Mouse (Mus musculus): ENCODE data around the gene Abo. TPM values are rescaled to one million over a fixed set of nuclear protein-coding genes. Genes with fewer than 3 reads are reported as not detected.
"Not testable (repeated sequence)": the region's sequence is repeated elsewhere in the genome, so short reads cannot be mapped to it uniquely, and the experiment has no call there.

Abo gene
- total RNA-seq, 2 experiments from 2014 or later: not detected

DNA sequence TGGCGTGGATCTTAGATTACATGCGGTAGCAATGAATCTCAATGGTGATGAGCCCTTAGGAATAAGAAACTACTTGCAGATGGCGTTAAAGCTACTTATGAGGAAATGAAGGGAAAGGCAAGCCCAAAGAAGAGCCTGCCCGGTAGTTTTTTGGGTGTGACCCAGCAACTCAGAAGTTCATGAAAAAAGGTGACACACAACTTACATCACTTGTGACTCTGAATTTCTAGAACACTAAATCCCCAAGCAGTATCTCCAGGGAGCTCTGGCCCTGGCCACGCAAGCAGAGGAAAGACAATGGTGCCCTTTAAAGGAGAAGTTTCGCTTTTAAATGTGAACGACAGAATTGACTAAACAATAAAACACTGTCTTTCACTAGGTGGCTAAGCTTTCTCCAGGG is 38.5 kb upstream of the Abo start:
- Histone ChIP-seq H3K27ac (peak overlapping the region; percentile 92), H3K4me3 (peak overlapping the region; percentile 90)
- DNase-seq (ENCODE audit: low spot score in 2 of 2): no peak
- TF ChIP-seq CTCF (conservative IDR thresholded peaks at IDR 0.05): no peak

DNA sequence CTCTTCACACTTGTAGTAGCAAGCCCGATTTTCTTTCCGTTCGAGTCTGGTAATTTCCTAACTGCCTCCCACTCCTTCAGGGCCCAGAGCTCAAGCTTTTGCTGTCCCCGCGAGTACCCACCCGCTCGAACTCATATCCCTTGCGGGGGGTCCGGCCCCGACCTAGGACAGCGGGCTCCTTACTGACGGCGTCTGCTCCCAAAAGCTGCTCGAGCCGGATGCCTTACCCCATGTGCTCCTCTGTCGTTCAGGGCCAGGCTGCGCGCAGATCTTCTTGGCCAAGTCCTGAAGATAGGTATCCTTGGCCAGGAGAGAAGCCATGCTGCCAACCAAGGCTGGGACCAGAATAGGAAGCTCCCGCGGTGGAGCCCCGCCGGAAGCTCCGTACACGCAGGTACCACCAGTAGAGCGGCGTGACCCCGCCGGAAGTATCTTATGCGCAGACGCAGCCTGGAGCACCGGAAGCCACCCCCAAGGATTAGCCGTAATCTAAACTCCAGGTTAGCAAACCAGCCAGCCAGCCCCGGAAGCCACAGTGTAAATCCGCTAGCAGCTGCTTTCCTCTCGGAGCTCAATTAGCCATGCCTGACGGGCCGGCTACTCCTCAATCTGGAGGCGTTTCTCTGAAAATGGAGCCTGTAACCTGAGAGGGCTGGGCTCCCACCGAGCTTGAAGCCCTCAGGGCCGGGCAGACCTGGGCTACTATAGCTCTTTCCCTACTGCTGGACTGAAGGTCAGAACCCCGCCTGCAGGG is 37.9 kb upstream of the Abo start, which contains the start of gene Surf6:
Gene Surf6, minus strand, starts transcription at position 413 of the 754 bp plus-strand sequence.
- Histone ChIP-seq H3K4me3 (peak within 1 kb of the TSS; percentile 90), H3K27ac (peak within 1 kb of the TSS; percentile 92)
- TF ChIP-seq CTCF (conservative IDR thresholded peaks at IDR 0.05): no peak
- peak; percentile 95 to 97 for DNase-seq (ENCODE audit: low spot score in 2 of 2)

DNA sequence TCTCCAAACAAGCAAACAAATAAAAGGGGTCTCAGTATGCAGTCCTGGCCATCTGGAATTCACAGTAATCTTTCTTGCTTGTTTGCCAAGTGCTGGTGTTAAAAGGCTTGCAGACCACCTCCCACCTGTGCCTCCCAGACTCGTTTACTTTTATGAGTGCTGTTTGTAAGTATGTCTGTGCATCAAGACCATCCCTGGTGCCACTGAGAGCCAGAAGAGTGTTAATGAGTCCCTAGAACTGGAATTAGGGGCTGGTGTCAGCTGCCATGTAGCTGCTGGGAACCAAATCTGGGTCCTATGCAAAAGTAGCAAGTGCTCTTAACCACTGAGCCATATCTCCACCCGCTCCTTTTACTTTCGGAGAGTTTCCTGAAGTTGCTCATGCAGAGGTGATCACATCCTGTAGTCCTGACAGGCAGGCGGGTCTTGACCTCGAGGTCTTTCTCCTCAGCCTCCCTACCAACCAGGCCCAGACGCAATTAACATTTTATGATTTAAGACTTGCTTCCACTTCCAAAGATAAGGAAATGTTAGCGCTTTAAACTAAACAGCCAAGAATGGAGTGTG is 37.1 kb upstream of the Abo start:
- no peak for TF ChIP-seq CTCF (conservative IDR thresholded peaks at IDR 0.05)
- H3K27ac ChIP-seq: peak overlapping the region; percentile 92; the same call in 1 of the 2 replicates
- H3K4me3 ChIP-seq: peak overlapping the region; percentile 90
- DNase-seq (ENCODE audit: low spot score in 2 of 2): no peak

DNA sequence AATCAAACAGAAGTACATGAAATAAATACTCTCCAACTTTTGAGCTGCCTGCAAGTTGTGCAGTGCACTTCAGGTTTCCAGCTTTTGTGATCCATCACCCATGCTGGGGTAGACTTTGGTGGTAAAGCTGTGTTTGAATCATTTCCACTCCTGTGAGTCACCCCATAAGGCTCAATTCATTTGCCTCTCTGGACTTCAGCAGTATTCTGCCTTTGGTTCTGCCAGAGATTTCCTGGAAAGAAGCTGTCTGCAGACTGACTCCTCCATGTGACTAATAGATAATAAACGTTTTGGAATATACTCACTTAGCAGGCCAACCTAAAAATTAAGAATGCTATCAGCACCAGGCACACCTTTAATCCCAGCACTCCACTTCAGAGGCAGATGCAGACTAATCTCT is 36.0 kb upstream of the Abo start:
- Histone ChIP-seq H3K27ac (no peak overlapping the region), H3K4me3 (no peak overlapping the region)
- DNase-seq (ENCODE audit: low spot score in 2 of 2): no peak
- TF ChIP-seq CTCF (conservative IDR thresholded peaks at IDR 0.05): no peak

DNA sequence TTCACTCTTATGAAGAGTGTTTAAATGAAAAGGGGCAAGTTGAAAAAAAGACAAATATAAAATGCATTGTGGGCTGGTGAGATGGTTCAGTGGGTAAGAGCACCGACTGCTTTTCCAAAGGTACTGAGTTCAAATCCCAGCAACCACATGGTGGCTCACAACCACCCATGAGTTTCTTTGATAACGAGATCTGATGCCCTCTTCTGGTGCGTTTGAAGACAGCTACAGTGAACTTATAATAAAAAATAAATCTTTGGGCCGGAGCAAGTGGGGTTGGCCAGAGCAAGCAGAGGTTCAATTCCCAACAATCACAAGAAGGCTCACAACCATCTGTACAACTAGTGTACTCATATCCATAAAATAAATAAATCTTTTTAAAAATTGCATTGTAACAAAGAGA is 31.1 kb upstream of the Abo start:
- peak; percentile 56 for TF ChIP-seq CTCF (conservative IDR thresholded peaks at IDR 0.05)
- no peak overlapping the region for H3K27ac ChIP-seq
- no peak for DNase-seq (ENCODE audit: low spot score in 2 of 2)
- H3K4me3 ChIP-seq: no peak overlapping the region

DNA sequence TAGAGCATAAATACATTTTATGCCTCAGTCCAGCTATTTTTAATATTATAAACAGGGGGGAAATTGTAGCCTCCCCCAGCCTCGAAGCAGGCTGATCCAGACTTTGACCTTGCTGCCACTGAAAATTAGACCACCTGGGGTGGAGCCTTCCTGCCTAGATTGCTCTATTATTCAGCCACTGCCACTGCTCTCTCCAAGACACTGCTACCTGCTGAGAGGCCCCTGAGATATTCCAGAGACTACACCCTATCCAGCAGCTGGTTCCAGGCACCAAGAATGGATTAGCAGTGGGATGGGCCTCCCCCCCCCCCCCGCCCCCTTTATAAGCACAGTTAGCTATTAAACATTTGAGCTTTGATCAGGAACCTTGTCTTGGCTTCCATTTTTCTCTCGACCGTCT is 21.4 kb upstream of the Abo start:
- not testable (repeated sequence) for H3K4me3 ChIP-seq; DNase-seq (ENCODE audit: low spot score in 2 of 2); H3K27ac ChIP-seq

- not testable (repeated sequence) for H3K4me3 ChIP-seq; H3K27ac ChIP-seq; DNase-seq (ENCODE audit: low spot score in 2 of 2)
Observed at GRCm38 (mm10) chr2:26885541-26885940, 20.8 kb upstream of the Abo start.

DNA sequence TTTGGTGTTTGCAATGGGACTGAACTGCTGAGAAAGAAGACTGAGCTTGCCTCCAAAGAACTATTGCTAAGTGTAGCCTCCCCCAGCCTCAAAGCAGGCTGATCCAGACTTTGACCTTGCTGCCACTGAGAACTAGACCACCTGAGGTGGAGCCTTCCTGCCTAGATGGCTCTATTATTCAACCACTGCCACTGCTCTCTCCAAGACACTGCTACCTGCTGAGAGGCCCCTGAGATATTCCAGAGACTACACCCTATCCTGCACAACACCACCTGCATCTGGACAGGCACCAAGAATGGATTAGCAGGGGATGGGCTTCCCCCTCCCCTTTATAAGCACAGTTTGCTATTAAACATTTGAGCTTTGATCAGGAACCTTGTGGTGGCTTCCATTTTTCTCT is 13.8 kb upstream of the Abo start:
- no peak for DNase-seq (ENCODE audit: low spot score in 2 of 2)
- TF ChIP-seq CTCF (conservative IDR thresholded peaks at IDR 0.05): no peak
- Histone ChIP-seq H3K27ac (no peak overlapping the region), H3K4me3 (no peak overlapping the region)

GRCm38 (mm10) chr2:26870666-26871065 is 5.9 kb upstream of the Abo start:
- H3K4me3 ChIP-seq: no peak overlapping the region
- no peak for DNase-seq (ENCODE audit: low spot score in 2 of 2)
- H3K27ac ChIP-seq: no peak overlapping the region
- no peak for TF ChIP-seq CTCF (conservative IDR thresholded peaks at IDR 0.05)

DNA sequence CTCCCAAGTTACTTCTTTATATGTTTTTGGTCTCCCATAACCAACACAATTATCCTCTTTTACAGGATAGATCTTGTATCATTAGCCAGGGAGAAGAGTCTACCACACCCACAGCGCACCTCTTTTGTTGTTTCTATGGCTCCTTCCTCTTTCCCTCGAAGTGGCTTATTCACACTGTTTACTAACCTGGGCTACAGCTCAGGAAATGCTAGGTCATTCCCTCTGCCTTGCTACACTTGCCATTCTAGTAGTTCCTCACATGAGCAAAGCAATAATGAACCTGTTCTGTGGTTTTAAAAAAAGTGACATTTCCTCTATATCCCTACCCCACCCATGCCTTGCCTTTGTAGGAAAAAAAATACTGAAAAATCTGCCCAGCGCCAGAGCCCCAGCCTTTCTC is 1.9 kb downstream of the Abo start:
- no peak for TF ChIP-seq CTCF (conservative IDR thresholded peaks at IDR 0.05)
- DNase-seq (ENCODE audit: low spot score in 2 of 2): no peak
- Histone ChIP-seq H3K27ac (no peak overlapping the region), H3K4me3 (no peak overlapping the region)

DNA sequence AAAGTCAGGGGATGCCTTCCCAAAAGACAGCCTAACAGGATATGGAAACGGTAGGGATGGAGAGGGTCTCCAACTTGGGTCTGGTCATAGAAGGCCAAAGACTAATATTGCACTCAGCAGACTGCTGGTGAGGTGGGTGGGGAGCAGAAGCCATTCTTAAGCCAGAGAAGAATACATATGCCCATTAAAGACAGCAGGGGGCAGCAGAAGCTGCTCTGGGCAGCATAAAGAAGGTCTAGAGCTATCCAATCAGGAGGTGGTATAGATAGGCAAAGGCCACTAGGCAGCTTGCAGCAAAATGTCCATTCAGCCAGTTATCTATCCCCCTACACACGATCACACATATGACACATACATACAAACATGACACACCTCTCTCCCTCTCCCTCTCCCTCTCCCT is 17.1 kb downstream of the Abo start:
- DNase-seq (ENCODE audit: low spot score in 2 of 2): peak; percentile 8 to 32
- Histone ChIP-seq H3K27ac (no peak overlapping the region), H3K4me3 (no peak overlapping the region)
- peak; percentile 80 for TF ChIP-seq CTCF (conservative IDR thresholded peaks at IDR 0.05)

GRCm38 (mm10) chr2:26832478-26832877 is 32.3 kb downstream of the Abo start:
- Histone ChIP-seq H3K4me3 (no peak overlapping the region), H3K27ac (no peak overlapping the region)
- no peak for TF ChIP-seq CTCF (conservative IDR thresholded peaks at IDR 0.05)
- no peak for DNase-seq (ENCODE audit: low spot score in 2 of 2)

- Histone ChIP-seq H3K27ac (no peak overlapping the region), H3K4me3 (no peak overlapping the region)
- TF ChIP-seq CTCF (conservative IDR thresholded peaks at IDR 0.05): no peak
- DNase-seq (ENCODE audit: low spot score in 2 of 2): no peak
Observed at GRCm38 (mm10) chr2:26828047-26828446, 36.7 kb downstream of the Abo start.
